Mouse (Mus musculus) 416B (cell line): ENCODE data around the gene Stau1.

Experiments
- DNase-seq: peaks from one replicate; pipeline ENCODE4 v3.0.0; 2011; ENCODE audit warnings: low read depth

The Stau1 gene

GRCm38 (mm10) chr2:166910536-166910935 lies 85.6 kb downstream of the Stau1 start:
- peak; percentile 28 for DNase-seq

- DNase-seq = peak; percentile 32
Observed at GRCm38 (mm10) chr2:166909729-166910128, 86.4 kb downstream of the Stau1 start.

GRCm38 (mm10) chr2:166906523-166907182 lies 89.4 kb downstream of the Stau1 start:
- peak; percentile 44 for DNase-seq

- DNase-seq = peak; percentile 97
Observed at GRCm38 (mm10) chr2:166905711-166906522, 90.2 kb downstream of the Stau1 start, which contains the start of gene Cse1l. TSS of gene Cse1l (plus strand) at chr2:166906040.

- peak; percentile 41 for DNase-seq
Observed at GRCm38 (mm10) chr2:166903719-166904282, 92.3 kb downstream of the Stau1 start.

- peak; percentile 44 for DNase-seq
Observed at GRCm38 (mm10) chr2:166900792-166901505, 95.2 kb downstream of the Stau1 start.

GRCm38 (mm10) chr2:166899746-166900145 lies 96.4 kb downstream of the Stau1 start:
- DNase-seq = no peak

- peak; percentile 41 for DNase-seq
Observed at GRCm38 (mm10) chr2:166899161-166899560, 96.9 kb downstream of the Stau1 start.
